11 mouse cellular contexts compared by ENCODE assay signal in the genomic region with DNA sequence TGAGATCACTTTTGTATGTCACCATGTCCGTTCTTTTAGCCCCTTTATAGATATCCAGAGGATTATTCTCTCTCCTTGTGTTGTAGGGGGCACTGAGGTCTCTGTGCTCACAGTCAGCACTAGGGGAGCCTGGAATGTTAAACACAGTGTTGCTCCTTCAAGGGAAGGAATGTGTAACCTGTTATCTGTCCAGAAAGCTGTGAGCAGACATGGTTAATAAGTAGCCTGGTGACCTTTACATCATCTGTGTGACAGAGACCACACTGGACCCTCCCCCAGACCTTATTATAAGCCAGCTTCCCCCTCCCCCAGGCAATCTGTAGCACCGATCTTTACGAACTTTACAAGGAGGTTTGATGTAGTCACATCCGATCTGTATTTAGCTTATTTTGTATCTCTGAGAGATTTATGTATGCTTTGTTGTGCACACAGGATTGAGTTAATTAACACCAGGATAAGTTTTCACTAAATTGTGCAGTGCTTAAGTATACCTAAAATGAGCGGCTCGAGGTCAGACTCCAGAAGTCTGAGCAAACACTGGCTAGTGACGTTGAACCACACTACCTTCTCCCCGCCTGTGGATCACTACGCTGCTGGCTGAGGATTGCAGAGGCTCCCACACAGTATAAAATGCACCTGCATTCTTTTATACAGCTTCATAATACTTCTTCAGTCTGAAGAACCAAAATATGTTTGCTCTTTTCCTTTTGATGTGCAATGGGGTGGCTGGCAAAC. TPM values are rescaled to one million over a fixed set of nuclear protein-coding genes. Genes with fewer than 3 reads are reported as not detected.
DNase-seq lines count a peak whose midpoint lies in the region; ATAC-seq lines count a peak whose summit lies in the region.
"Had no signal": no experiment of that assay in that cellular context is flagged by ENCODE, and none has a peak within 500 bp of the region (broad histone marks: within the 10 kb centered on the region; RNA-seq: fewer than 3 reads in every experiment).

No protein-coding gene starts in this region.

- WGBS in kidney, embryonic 14.5 days: 28% methylated on average over 9 of the region's 9 CpGs
- WGBS in forebrain, embryonic 15.5 days: 71% methylated on average over 9 of the region's 9 CpGs

- no peaks in the 10 kb centered on the region for H3K27me3 ChIP-seq in kidney, embryonic 14.5 days (ENCODE audit: control insufficient read depth, insufficient read depth, low read length)
- no peaks in the 10 kb centered on the region for H3K27me3 ChIP-seq in forebrain, embryonic 15.5 days
- H3K27me3 ChIP-seq: neural tube, embryonic 15.5 days had no signal

- peak overlapping the region; percentile 77 for H3K27ac ChIP-seq in kidney, embryonic 14.5 days (ENCODE audit: low read depth, low read length)
- no peak overlapping the region for H3K27ac ChIP-seq in forebrain, embryonic 15.5 days (replicated peaks)
- H3K27ac ChIP-seq: hindbrain, embryonic 14.5 days; neural tube, embryonic 15.5 days had no signal

- no peak for ATAC-seq in kidney, embryonic 14.5 days (ENCODE audit: low FRiP score, low TSS enrichment)
- ATAC-seq in forebrain, embryonic 15.5 days (replicated peaks): no peak

- no peak overlapping the region for H3K9ac ChIP-seq in kidney, embryonic 14.5 days (ENCODE audit: low read depth, low read length)
- H3K9ac ChIP-seq in forebrain, embryonic 15.5 days (replicated peaks): no peak overlapping the region
- H3K9ac ChIP-seq: hindbrain, embryonic 14.5 days; neural tube, embryonic 15.5 days had no signal

- DNase-seq in embryo, embryonic 10.5 days (ENCODE audit: low spot score): peak; percentile 31
- DNase-seq in embryo, embryonic 11 days: no peak
- DNase-seq in kidney, adult 11 months: no peak
- DNase-seq in thymus, postnatal 14 days: peak; percentile 8
- DNase-seq in thymus, postnatal 4 days: no peak
- no peak for DNase-seq in urinary bladder, postnatal 10 days (ENCODE audit: low spot score)

- H3K36me3 ChIP-seq in kidney, embryonic 14.5 days (ENCODE audit: control insufficient read depth, insufficient read depth, low read length): no peaks in the 10 kb centered on the region
- no peaks in the 10 kb centered on the region for H3K36me3 ChIP-seq in forebrain, embryonic 15.5 days
- H3K36me3 ChIP-seq: neural tube, embryonic 15.5 days had no signal

- H3K4me2 ChIP-seq in kidney, embryonic 14.5 days (replicated peaks; ENCODE audit: low read depth, low read length): no peak overlapping the region
- H3K4me2 ChIP-seq in forebrain, embryonic 15.5 days (replicated peaks): no peak overlapping the region
- H3K4me2 ChIP-seq: hindbrain, embryonic 14.5 days; neural tube, embryonic 15.5 days had no signal

- no peak overlapping the region for H3K4me3 ChIP-seq in kidney, embryonic 14.5 days (ENCODE audit: low read length)
- H3K4me3 ChIP-seq in forebrain, embryonic 15.5 days: no peak overlapping the region
- H3K4me3 ChIP-seq: neural tube, embryonic 15.5 days had no signal

- no peaks in the 10 kb centered on the region for H3K9me3 ChIP-seq in kidney, embryonic 14.5 days (ENCODE audit: control insufficient read depth, low read length)
- no peaks in the 10 kb centered on the region for H3K9me3 ChIP-seq in forebrain, embryonic 15.5 days
- H3K9me3 ChIP-seq: neural tube, embryonic 15.5 days had no signal

- H3K4me1 ChIP-seq in kidney, embryonic 14.5 days (ENCODE audit: control insufficient read depth, insufficient read depth, low read length): peaks cover 18% of the 10 kb centered on the region
- H3K4me1 ChIP-seq in forebrain, embryonic 15.5 days: 0 out of 2 replicates have a peak, but pooled peaks cover 3% of the 10 kb centered on the region
- H3K4me1 ChIP-seq: neural tube, embryonic 15.5 days had no signal

RNA-seq across cellular contexts. Expression of gene Colq, which starts 25.5 kb away (rescaled TPM):
- polyA plus RNA-seq in kidney, embryonic 14.5 days (2014; fragmentation: Nextera tagmentation; extraction: Ambion mirVana): 1.8 and 3.2 TPM in 2 replicates
- polyA plus RNA-seq in forebrain, embryonic 15.5 days (2015; fragmentation: Nextera tagmentation; extraction: Ambion mirVana): not detected in 2 replicates
- polyA plus RNA-seq: forebrain, embryonic 11.5 days had no signal

Comparison
In these comparisons a context has a peak if more than half of its experiments do, and no peak if none do; other contexts are left out.
1. DNase-seq: peak in embryo, embryonic 10.5 days (single experiment) and thymus, postnatal 14 days (single experiment); none in embryo, embryonic 11 days (single experiment), kidney, adult 11 months (single experiment), thymus, postnatal 4 days (single experiment) and urinary bladder, postnatal 10 days (single experiment).